Mouse (Mus musculus): Measurements from ENCODE around the gene Abcd1.
"Not testable (repeated sequence)": the region's sequence is repeated elsewhere in the genome, so short reads cannot be mapped to it uniquely, and the experiment has no call there.

GRCm38 (mm10) chrX:73739841-73740240 is 23.4 kb downstream of the Abcd1 start:
- not testable (repeated sequence) for TF ChIP-seq GATA1 (IDR thresholded peaks at IDR 0.05; ENCODE audit: borderline replicate concordance, low read length); FLI1 (IDR thresholded peaks at IDR 0.05; ENCODE audit: low read length)
